Comparison of ENCODE assay signal across 8 mouse cellular contexts in genomic region chr1:83038109-83038672, GRCm38 (mm10). TPM values are rescaled to one million over a fixed set of nuclear protein-coding genes. Genes with fewer than 3 reads are reported as not detected.
DNase-seq lines count a peak whose midpoint lies in the region; ATAC-seq and TF ChIP-seq lines count a peak whose summit lies in the region.

Gene Slc19a3 (minus strand): TSS chr1:83038448.

- no peak; the same call in 1 of the 2 replicates for ATAC-seq in liver, postnatal 0 days

- TF ChIP-seq EP300 in liver, postnatal 0 days (IDR thresholded peaks at IDR 0.05; ENCODE audit: low read depth) = no peak

- no peaks in the 10 kb centered on the region for H3K9me3 ChIP-seq in liver, postnatal 0 days (ENCODE audit: low read length)

- DNase-seq in urinary bladder, postnatal 25 days (ENCODE audit: low spot score) = peak; percentile 18
- DNase-seq in urinary bladder, adult 2 months (ENCODE audit: low spot score) = no peak
- peak; percentile 29 for DNase-seq in heart, postnatal 4 days
- peak; percentile 29 to 36 for DNase-seq in layer of hippocampus, adult 2 months (ENCODE audit: low spot score in 2 of 2)
- peak; percentile 20 for DNase-seq in liver, postnatal 0 days
- DNase-seq in spleen, postnatal 36 days (ENCODE audit: low spot score in 2 of 2) = no peak

- no peak for TF ChIP-seq CTCF in embryonic fibroblast, embryonic 13.5 days (IDR thresholded peaks at IDR 0.05; ENCODE audit: borderline replicate concordance, insufficient read depth, low read length)
- no peak for TF ChIP-seq CTCF in layer of hippocampus, adult 2 months (conservative IDR thresholded peaks at IDR 0.05)
- TF ChIP-seq CTCF in liver, postnatal 0 days (IDR thresholded peaks at IDR 0.05; ENCODE audit: low read depth) = no peak
- no peak for TF ChIP-seq CTCF in olfactory bulb, adult 2 months (IDR thresholded peaks at IDR 0.05; ENCODE audit: insufficient read depth, low read depth, low read length)

- no peaks in the 10 kb centered on the region for H3K4me1 ChIP-seq in embryonic fibroblast, embryonic 13.5 days (ENCODE audit: control insufficient read depth, insufficient read depth, low read length)
- H3K4me1 ChIP-seq in liver, postnatal 0 days (ENCODE audit: insufficient read depth) = 0 out of 2 replicates have a peak, but pooled peaks cover 2% of the 10 kb centered on the region
- H3K4me1 ChIP-seq in olfactory bulb, adult 2 months (ENCODE audit: control insufficient read depth, insufficient read depth, low read length) = no peaks in the 10 kb centered on the region; the same call in 1 of the 2 replicates

- peak within 1 kb of the TSS; percentile 37 for H3K4me3 ChIP-seq in embryonic fibroblast, embryonic 13.5 days (ENCODE audit: insufficient read depth, low read length)
- peak within 1 kb of the TSS; percentile 48 for H3K4me3 ChIP-seq in layer of hippocampus, adult 2 months
- H3K4me3 ChIP-seq in liver, postnatal 0 days (ENCODE audit: low read depth, low read length) = peak within 1 kb of the TSS; percentile 39
- peak within 1 kb of the TSS; percentile 56 for H3K4me3 ChIP-seq in olfactory bulb, adult 2 months (ENCODE audit: insufficient read depth, low read depth, low read length)

- peak; percentile 70 for TF ChIP-seq POLR2A in embryonic fibroblast, embryonic 13.5 days (IDR thresholded peaks at IDR 0.05; ENCODE audit: low read depth, low read length)
- no peak for TF ChIP-seq POLR2A in olfactory bulb, adult 2 months (IDR thresholded peaks at IDR 0.05; ENCODE audit: insufficient read depth, low read depth, low read length)

- peak within 1 kb of the TSS; percentile 36; the same call in 1 of the 2 replicates for H3K9ac ChIP-seq in liver, postnatal 0 days (replicated peaks)

- no peaks in the 10 kb centered on the region for H3K27me3 ChIP-seq in liver, postnatal 0 days (ENCODE audit: insufficient read depth, low read length)

- peak within 1 kb of the TSS; percentile 68 for H3K4me2 ChIP-seq in liver, postnatal 0 days (ENCODE audit: low read depth, low read length)

- no peaks in the 10 kb centered on the region for H3K36me3 ChIP-seq in liver, postnatal 0 days (replicated peaks; ENCODE audit: insufficient read depth, low read length)

- no peak within 1 kb of the TSS for H3K27ac ChIP-seq in embryonic fibroblast, embryonic 13.5 days (ENCODE audit: insufficient read depth, low read length)
- peak within 1 kb of the TSS; percentile 86 for H3K27ac ChIP-seq in layer of hippocampus, adult 2 months
- no peak within 1 kb of the TSS for H3K27ac ChIP-seq in liver, postnatal 0 days (ENCODE audit: low read depth)
- H3K27ac ChIP-seq in olfactory bulb, adult 2 months (ENCODE audit: insufficient read depth, low read depth, low read length) = peak within 1 kb of the TSS; percentile 56; the same call in 1 of the 2 replicates

- 2% methylated on average over 25 of the region's 25 CpGs for WGBS in liver, postnatal 0 days (ENCODE audit: insufficient replicate concordance)
- 1% methylated on average over 25 of the region's 25 CpGs for WGBS in olfactory bulb, adult 2 months

RNA-seq across cellular contexts. Expression of gene Slc19a3, which starts in this region (rescaled TPM):
- polyA plus RNA-seq in urinary bladder, adult 2 months (2012; rRNA removed) = 2.3 and 3.2 TPM in 2 replicates
- 0.38 and 0.93 TPM in 2 replicates for polyA plus RNA-seq in embryonic fibroblast, embryonic 13.5 days (2011; ENCODE audit: insufficient read length, low read depth, missing spikeins)
- 1 to 10 TPM in 1 of 2 experiments, under 1 TPM in 1; 0.83 to 1.5 TPM for total RNA-seq in heart, postnatal 4 days (2021)
- 1 to 10 TPM; 3.1 to 3.2 TPM for total RNA-seq in layer of hippocampus, adult 2 months (2021)
- polyA plus RNA-seq in liver, postnatal 0 days (2015; fragmentation: Nextera tagmentation; extraction: Ambion mirVana) = not detected in 2 replicates
- not detected in 2 replicates for polyA plus RNA-seq in olfactory bulb, adult 2 months (2012; ENCODE audit: insufficient read depth, insufficient read length, low replicate concordance, missing spikeins)

Comparison
In these comparisons a context has a peak if more than half of its experiments do, and no peak if none do; other contexts are left out.
1. DNase-seq: peak in urinary bladder, postnatal 25 days (single experiment), heart, postnatal 4 days (single experiment) and layer of hippocampus, adult 2 months (2 of 2); none in urinary bladder, adult 2 months (single experiment) and spleen, postnatal 36 days (0 of 2).
2. Peak in DNase-seq, H3K4me3 ChIP-seq, H3K9ac ChIP-seq and H3K4me2 ChIP-seq in liver, postnatal 0 days; RNA of the gene not detected or under 1 TPM.
3. H3K27ac ChIP-seq: peak in layer of hippocampus, adult 2 months (single experiment) and olfactory bulb, adult 2 months (single experiment); none in embryonic fibroblast, embryonic 13.5 days (single experiment) and liver, postnatal 0 days (single experiment).
4. Peak in every context shown above with its lines, with median percentiles within 50 percentile points of each other: H3K4me3 ChIP-seq.